Mouse (Mus musculus): ENCODE measurements at regions not wholly inside any gene's neighbourhood (a gene's known extent, or its start where the extent isn't known, plus 50 kb on each side); places are given as distances from the start of the nearest gene placed in this dataset.
A peak's percentile ranks its signal among the peaks of the same experiment; 100 is the strongest.

DNA sequence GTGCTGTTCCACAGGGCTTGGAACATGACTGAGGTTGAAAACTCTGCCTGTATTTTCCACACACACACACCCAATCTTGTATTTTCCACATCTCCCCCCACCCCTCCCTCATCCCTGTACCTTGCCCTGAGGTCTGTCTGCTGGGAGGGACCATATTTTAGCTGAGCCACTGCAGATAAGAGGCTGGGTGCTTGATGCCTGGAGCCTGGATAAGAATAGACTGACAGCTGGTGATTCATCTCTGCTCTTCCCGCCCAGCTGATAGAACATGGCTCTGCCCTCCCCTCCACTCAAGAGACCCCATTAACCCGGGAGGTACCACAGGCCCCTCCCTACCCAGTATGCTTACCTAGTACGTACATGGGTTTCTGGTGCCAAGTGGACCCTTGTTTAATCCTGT is 132.3 kb downstream of the Tbx5 start:
- H3K9ac ChIP-seq (replicated peaks; ENCODE audit: low read depth) = no peak overlapping the region
- WGBS = 32% methylated on average over 3 of the region's 3 CpGs
- DNase-seq (ENCODE audit: low spot score) (no peak), ATAC-seq (no peak)
- H3K27ac ChIP-seq (ENCODE audit: low read length) = no peak overlapping the region
- TF ChIP-seq CTCF (IDR thresholded peaks at IDR 0.05) (no peak), EP300 (IDR thresholded peaks at IDR 0.05) (no peak)
- H3K4me1 ChIP-seq (ENCODE audit: insufficient read depth, low read depth, low read length) = no peaks in the 10 kb centered on the region
- H3K27me3 ChIP-seq (replicated peaks; ENCODE audit: insufficient read depth, low read length) = no peaks in the 10 kb centered on the region
- no peaks in the 10 kb centered on the region for H3K9me3 ChIP-seq (ENCODE audit: low read length)
- H3K4me3 ChIP-seq (ENCODE audit: low read depth, low read length) = no peak overlapping the region
- no peak overlapping the region for H3K4me2 ChIP-seq (replicated peaks; ENCODE audit: low read depth, low read length)
- no peaks in the 10 kb centered on the region for H3K36me3 ChIP-seq (ENCODE audit: insufficient read depth, low read length)

DNA sequence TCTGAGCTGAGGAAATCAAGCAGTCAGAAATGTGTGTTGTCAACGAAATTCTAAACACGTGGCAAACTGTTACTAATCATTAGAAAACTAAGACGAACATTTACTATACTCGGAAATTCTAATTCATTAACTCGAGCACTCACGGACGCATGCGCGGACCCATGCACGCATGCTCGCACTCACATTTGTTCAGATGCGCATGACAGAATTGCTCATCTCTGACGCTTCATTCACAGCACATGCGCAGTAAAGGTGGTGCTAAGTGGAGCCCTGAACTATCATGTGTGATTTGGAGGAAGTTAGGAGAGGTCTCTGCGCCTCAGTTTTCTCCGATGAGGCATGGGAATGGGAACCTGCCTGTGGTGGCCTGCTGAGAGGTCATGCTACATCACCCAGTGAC is 138.8 kb downstream of the Tbx5 start:
- H3K9ac ChIP-seq (replicated peaks; ENCODE audit: low read depth) = no peak overlapping the region
- H3K27ac ChIP-seq (ENCODE audit: low read length) = no peak overlapping the region
- H3K4me2 ChIP-seq (replicated peaks; ENCODE audit: low read depth, low read length) = no peak overlapping the region
- H3K9me3 ChIP-seq (ENCODE audit: low read length) = no peaks in the 10 kb centered on the region
- H3K27me3 ChIP-seq (replicated peaks; ENCODE audit: insufficient read depth, low read length) = no peaks in the 10 kb centered on the region
- DNase-seq (ENCODE audit: low spot score) (no peak), ATAC-seq (no peak)
- no peaks in the 10 kb centered on the region for H3K36me3 ChIP-seq (ENCODE audit: insufficient read depth, low read length)
- TF ChIP-seq EP300 (IDR thresholded peaks at IDR 0.05) (no peak), CTCF (IDR thresholded peaks at IDR 0.05) (no peak)
- no peak overlapping the region for H3K4me3 ChIP-seq (ENCODE audit: low read depth, low read length)
- 0 out of 2 replicates have a peak, but pooled peaks cover 3% of the 10 kb centered on the region for H3K4me1 ChIP-seq (ENCODE audit: insufficient read depth, low read depth, low read length)
- 84% methylated on average over 16 of the region's 16 CpGs for WGBS

DNA sequence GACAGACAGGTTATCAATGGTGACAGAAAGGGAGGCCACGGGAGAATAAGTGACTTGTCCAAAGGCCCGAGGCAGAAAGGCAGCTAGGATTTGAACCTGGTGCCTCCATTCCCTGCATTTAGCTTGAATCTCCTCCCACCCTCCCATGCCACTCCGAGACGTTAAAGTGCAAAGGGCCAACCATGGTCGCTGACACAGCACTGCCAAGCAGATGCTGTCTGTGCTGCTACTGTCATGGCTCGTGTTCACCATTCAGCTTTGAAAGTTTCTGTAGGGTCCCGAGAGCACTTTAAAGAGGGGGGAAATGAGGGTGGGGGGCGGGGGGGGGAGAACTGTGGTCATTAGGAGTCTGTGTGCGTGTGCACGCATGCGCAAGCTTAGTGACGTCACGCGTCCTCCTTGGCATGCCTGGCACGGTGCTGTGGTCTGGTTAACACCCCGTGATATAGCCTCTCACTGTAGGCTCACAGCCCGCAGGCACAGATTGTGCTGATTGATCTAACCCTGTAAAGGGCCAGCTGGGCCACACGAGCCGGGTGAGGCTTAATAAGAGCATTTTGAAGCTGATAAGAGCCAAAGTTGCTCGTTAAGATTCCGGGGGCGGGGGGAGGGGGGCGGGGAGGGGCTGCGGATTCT is 140.5 kb downstream of the Tbx5 start:
- DNase-seq (ENCODE audit: low spot score) (peak; percentile 45), ATAC-seq (peak; percentile 78)
- Histone ChIP-seq H3K9me3 (ENCODE audit: low read length) (no peaks in the 10 kb centered on the region), H3K9ac (replicated peaks; ENCODE audit: low read depth) (no peak overlapping the region), H3K4me3 (ENCODE audit: low read depth, low read length) (peak overlapping the region; percentile 12; the same call in 1 of the 2 replicates), H3K4me1 (ENCODE audit: insufficient read depth, low read depth, low read length) (0 out of 2 replicates have a peak, but pooled peaks cover 3% of the 10 kb centered on the region), H3K4me2 (replicated peaks; ENCODE audit: low read depth, low read length) (peak overlapping the region; percentile 44), H3K27ac (ENCODE audit: low read length) (no peak overlapping the region), H3K36me3 (ENCODE audit: insufficient read depth, low read length) (no peaks in the 10 kb centered on the region), H3K27me3 (replicated peaks; ENCODE audit: insufficient read depth, low read length) (no peaks in the 10 kb centered on the region)
- 16% methylated on average over 23 of the region's 24 CpGs for WGBS
- TF ChIP-seq CTCF (IDR thresholded peaks at IDR 0.05) (no peak), EP300 (IDR thresholded peaks at IDR 0.05) (no peak)

DNA sequence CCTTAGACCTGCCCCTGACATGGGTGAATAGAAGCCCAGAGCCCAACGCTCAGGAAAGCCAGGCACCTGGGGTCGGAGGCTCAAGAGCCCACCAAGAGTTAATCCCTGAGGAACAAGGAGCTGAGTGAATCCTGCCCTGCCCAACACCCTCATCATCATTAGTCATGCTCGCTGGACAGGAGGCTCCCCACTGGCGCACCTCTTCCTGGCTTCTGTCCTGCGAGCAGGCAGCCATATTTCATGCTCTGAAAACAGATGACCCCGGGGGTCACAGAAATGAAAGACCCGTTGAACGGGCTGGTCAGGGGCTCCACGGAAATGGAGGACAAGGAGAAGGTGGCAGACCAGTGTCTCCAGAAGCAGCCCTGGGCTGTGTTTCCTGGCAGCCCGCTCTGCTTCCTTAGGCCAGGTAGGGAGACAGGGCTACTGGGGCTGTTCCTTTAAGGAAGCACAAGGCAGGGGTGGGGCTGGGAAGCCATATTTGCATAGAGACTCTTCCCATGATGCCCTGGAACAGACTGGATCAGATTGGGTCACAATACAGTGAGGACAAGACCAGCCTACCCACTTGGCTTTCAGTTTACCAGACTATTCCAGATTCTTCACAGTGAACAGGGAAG is 138.1 kb upstream of the Rbm19 start:
- 32% methylated on average over 10 of the region's 10 CpGs for WGBS
- TF ChIP-seq CTCF (IDR thresholded peaks at IDR 0.05) (no peak), EP300 (IDR thresholded peaks at IDR 0.05) (no peak)
- Histone ChIP-seq H3K4me3 (ENCODE audit: low read depth, low read length) (no peak overlapping the region), H3K9ac (replicated peaks; ENCODE audit: low read depth) (no peak overlapping the region), H3K36me3 (ENCODE audit: insufficient read depth, low read length) (no peaks in the 10 kb centered on the region), H3K27me3 (replicated peaks; ENCODE audit: insufficient read depth, low read length) (no peaks in the 10 kb centered on the region), H3K4me2 (replicated peaks; ENCODE audit: low read depth, low read length) (no peak overlapping the region), H3K27ac (ENCODE audit: low read length) (no peak overlapping the region), H3K4me1 (ENCODE audit: insufficient read depth, low read depth, low read length) (no peaks in the 10 kb centered on the region), H3K9me3 (ENCODE audit: low read length) (no peaks in the 10 kb centered on the region)
- DNase-seq (ENCODE audit: low spot score) (no peak), ATAC-seq (no peak)

DNA sequence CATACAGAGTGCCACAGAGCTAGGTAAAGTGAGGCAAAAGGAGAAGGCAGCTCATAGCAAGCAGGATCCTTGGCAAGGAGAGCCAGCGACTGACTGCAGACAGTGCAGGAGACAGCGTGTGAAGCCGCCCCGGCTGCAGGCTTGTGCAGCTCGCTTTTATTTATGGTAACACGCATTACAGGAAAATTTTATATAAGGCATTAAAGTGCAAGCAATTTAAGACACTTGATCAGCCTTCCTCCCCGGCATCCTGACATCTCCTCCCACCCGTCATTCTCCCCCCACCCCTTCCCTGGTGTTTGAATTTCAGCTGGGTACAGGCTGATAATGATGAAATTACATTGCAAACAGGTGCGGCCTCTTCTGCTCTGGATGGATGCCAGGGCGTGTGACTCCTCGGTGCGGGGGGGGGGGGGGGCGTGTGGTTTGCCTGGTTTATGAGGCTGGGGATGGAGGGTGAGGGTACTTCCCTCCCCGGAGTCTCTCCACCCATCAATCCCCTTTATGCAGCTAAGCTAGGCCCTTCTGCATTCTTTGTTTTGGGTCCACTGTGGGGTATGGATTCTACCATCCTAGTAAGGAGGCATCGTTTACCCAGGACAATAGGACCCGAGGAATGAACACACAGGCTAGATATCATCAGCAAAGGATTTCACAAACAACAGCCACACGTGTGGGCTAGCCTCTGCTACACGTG is 135.0 kb upstream of the Rbm19 start:
- H3K9ac ChIP-seq (replicated peaks; ENCODE audit: low read depth) = no peak overlapping the region
- no peak for TF ChIP-seq EP300 (IDR thresholded peaks at IDR 0.05)
- TF ChIP-seq CTCF (IDR thresholded peaks at IDR 0.05) = no peak
- H3K4me1 ChIP-seq (ENCODE audit: insufficient read depth, low read depth, low read length) = no peaks in the 10 kb centered on the region
- no peak overlapping the region for H3K4me3 ChIP-seq (ENCODE audit: low read depth, low read length)
- DNase-seq (ENCODE audit: low spot score) = no peak
- 41% methylated on average over 16 of the region's 18 CpGs for WGBS
- H3K27ac ChIP-seq (ENCODE audit: low read length) = no peak overlapping the region
- peak; percentile 9 for ATAC-seq
- no peaks in the 10 kb centered on the region for H3K9me3 ChIP-seq (ENCODE audit: low read length)
- no peaks in the 10 kb centered on the region for H3K36me3 ChIP-seq (ENCODE audit: insufficient read depth, low read length)
- no peak overlapping the region for H3K4me2 ChIP-seq (replicated peaks; ENCODE audit: low read depth, low read length)
- no peaks in the 10 kb centered on the region for H3K27me3 ChIP-seq (replicated peaks; ENCODE audit: insufficient read depth, low read length)

DNA sequence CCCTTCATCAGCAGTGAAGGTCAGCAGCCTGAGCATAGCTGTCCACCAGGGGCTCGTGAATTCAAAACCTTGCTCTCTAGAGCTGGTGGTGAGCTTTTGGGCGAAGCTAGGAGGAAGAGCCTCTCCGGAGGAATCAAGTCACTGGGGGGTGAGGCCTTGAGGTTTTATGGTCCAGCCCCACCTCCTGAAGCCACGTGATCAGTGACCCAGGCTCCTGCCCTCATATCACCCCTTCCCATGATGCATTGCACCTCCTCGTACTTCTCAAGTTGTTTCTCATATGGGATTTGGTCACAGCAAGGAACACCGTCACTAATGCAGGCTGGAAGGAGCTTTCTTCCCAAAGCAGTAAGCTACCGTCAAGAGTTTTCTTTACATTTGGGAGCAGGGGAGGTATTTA is 132.1 kb upstream of the Rbm19 start:
- ATAC-seq (no peak), DNase-seq (ENCODE audit: low spot score) (no peak)
- no peak overlapping the region for H3K4me2 ChIP-seq (replicated peaks; ENCODE audit: low read depth, low read length)
- H3K4me1 ChIP-seq (ENCODE audit: insufficient read depth, low read depth, low read length) = no peaks in the 10 kb centered on the region
- no peak overlapping the region for H3K4me3 ChIP-seq (ENCODE audit: low read depth, low read length)
- TF ChIP-seq EP300 (IDR thresholded peaks at IDR 0.05) = no peak
- no peak for TF ChIP-seq CTCF (IDR thresholded peaks at IDR 0.05)
- no peaks in the 10 kb centered on the region for H3K9me3 ChIP-seq (ENCODE audit: low read length)
- H3K9ac ChIP-seq (replicated peaks; ENCODE audit: low read depth) = no peak overlapping the region
- H3K27me3 ChIP-seq (replicated peaks; ENCODE audit: insufficient read depth, low read length) = no peaks in the 10 kb centered on the region
- no peaks in the 10 kb centered on the region for H3K36me3 ChIP-seq (ENCODE audit: insufficient read depth, low read length)
- no peak overlapping the region for H3K27ac ChIP-seq (ENCODE audit: low read length)
- WGBS = 68% methylated on average over 7 of the region's 7 CpGs
